In the genomic region with DNA sequence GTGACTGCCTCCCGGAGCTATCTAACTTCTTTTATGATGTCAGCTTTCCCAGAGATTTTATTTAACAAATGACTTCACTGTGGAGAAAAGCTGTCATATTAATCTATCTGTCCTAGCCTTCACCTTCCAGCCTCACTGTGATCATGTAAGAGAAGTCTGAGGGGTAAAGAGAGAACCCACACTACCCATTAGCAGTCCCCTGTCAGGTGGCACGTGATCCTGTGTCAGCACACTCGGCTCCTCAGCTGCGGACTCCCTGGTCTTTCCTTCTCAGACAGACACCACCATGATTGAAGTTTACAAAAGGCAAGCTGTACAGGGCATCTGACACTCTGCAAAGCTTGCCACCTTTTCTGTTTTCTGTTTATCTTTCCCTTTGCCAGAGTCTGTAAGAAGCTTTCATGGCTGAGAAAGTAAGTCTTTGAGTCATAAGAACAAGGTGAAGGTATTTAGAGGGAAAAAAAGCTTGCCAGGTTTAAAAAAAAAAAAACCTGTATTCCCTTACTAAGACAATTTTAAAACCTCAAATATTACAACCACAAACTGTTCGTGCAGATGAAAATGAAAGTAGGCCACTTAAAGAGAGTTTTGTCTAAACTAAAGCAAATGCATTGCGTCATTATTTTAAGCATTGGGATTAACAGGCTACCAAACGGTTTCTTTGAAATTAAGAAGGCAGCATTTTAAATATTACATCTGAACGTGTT, we compare ENCODE assay signal across 10 mouse cellular contexts.
DNase-seq lines count a peak whose midpoint lies in the region; ATAC-seq and TF ChIP-seq lines count a peak whose summit lies in the region.
"Had no signal": no experiment of that assay in that cellular context is flagged by ENCODE, and none has a peak within 500 bp of the region (broad histone marks: within the 10 kb centered on the region; RNA-seq: fewer than 3 reads in every experiment).

No protein-coding gene starts in this region.

- H3K27me3 ChIP-seq in liver, embryonic 12.5 days (replicated peaks): no peaks in the 10 kb centered on the region
- H3K27me3 ChIP-seq in G1E (ENCODE audit: insufficient read depth, low read length): no peaks in the 10 kb centered on the region
- H3K27me3 ChIP-seq in myocyte (ENCODE audit: control insufficient read depth, insufficient read depth, insufficient read length): no peaks in the 10 kb centered on the region

- DNase-seq in liver: no peak
- peak; percentile 4 for DNase-seq in G1E (ENCODE audit: low spot score)
- no peak for DNase-seq in layer of hippocampus, postnatal 14 days (ENCODE audit: low spot score in 2 of 2)
- DNase-seq in frontal cortex, postnatal 36 days (ENCODE audit: low spot score in 2 of 2): no peak
- no peak for DNase-seq in left cerebral cortex, postnatal 4 days

- H3K36me3 ChIP-seq in liver, embryonic 12.5 days: no peaks in the 10 kb centered on the region
- no peaks in the 10 kb centered on the region for H3K36me3 ChIP-seq in G1E (replicated peaks)
- no peaks in the 10 kb centered on the region for H3K36me3 ChIP-seq in myocyte (ENCODE audit: control insufficient read depth, insufficient read depth)

- 0 out of 2 replicates have a peak overlapping the region, but pooled peaks have one; percentile 10 for H3K27ac ChIP-seq in liver, embryonic 12.5 days
- H3K27ac ChIP-seq: hindbrain, postnatal 0 days had no signal

- H3K79me2 ChIP-seq in myocyte (ENCODE audit: control insufficient read depth, insufficient read depth): no peaks in the 10 kb centered on the region

- 69% methylated on average over 8 of the region's 8 CpGs for WGBS in liver, embryonic 12.5 days (ENCODE audit: insufficient replicate concordance)

- H3K9ac ChIP-seq in liver, embryonic 12.5 days: no peak overlapping the region

- no peak overlapping the region for H3K4me3 ChIP-seq in liver, embryonic 12.5 days
- peak overlapping the region; percentile 49; the same call in 1 of the 2 replicates for H3K4me3 ChIP-seq in G1E (ENCODE audit: low read depth, low read length)
- no peak overlapping the region for H3K4me3 ChIP-seq in myocyte

- H3K4me2 ChIP-seq in liver, embryonic 12.5 days: 0 out of 2 replicates have a peak overlapping the region, but pooled peaks have one; percentile 2
- H3K4me2 ChIP-seq in myocyte (ENCODE audit: low read depth): peak overlapping the region; percentile 59
- H3K4me2 ChIP-seq: midbrain, embryonic 11.5 days had no signal

- no peak for ATAC-seq in liver, embryonic 12.5 days
- no peak; the same call in 1 of the 2 replicates for ATAC-seq in G1E (ENCODE audit: extremely low read depth, insufficient number of reproducible peaks, low FRiP score, poor library complexity, severe bottlenecking)
- ATAC-seq in granulocyte monocyte progenitor cell, adult 5-6 weeks (replicated peaks; ENCODE audit: poor library complexity, severe bottlenecking): peak; percentile 34
- ATAC-seq: hindbrain, postnatal 0 days had no signal

- TF ChIP-seq CTCF in G1E (IDR thresholded peaks at IDR 0.05; ENCODE audit: low read depth, low read length): no peak

- H3ac ChIP-seq in myocyte (ENCODE audit: control insufficient read depth, insufficient read length): no peak overlapping the region

- no peak for TF ChIP-seq POLR2A in myocyte (IDR thresholded peaks at IDR 0.05; ENCODE audit: insufficient read length, low read depth)

- intact Hi-C loops in left cerebral cortex, postnatal 4 days (cut with DNase I): loop anchor here (5.0 to 10.0 kb wide), 2 partner anchors 548 to 675 kb away; no protein-coding TSS in a partner anchor

- H3K9me3 ChIP-seq in liver, embryonic 12.5 days (replicated peaks): no peaks in the 10 kb centered on the region
- H3K9me3 ChIP-seq in G1E (replicated peaks): no peaks in the 10 kb centered on the region

- H3K4me1 ChIP-seq in liver, embryonic 12.5 days: peaks cover 43% of the 10 kb centered on the region
- H3K4me1 ChIP-seq in G1E (ENCODE audit: insufficient read depth, low read depth, low read length): peaks cover 37% of the 10 kb centered on the region

TF ChIP-seq in myocyte, 11 proteins besides CTCF, POLR2A, EP300 and RAD21:
- no peak for TF ChIP-seq SRF (IDR thresholded peaks at IDR 0.05; ENCODE audit: control insufficient read depth, insufficient read length, low read depth)
- peak; percentile 17 for TF ChIP-seq USF1 (IDR thresholded peaks at IDR 0.05; ENCODE audit: low read depth)
